Mouse (Mus musculus): ENCODE measurements around the gene Hsdl1. TPM values are rescaled to one million over a fixed set of nuclear protein-coding genes. Genes with fewer than 3 reads are reported as not detected.

The Hsdl1 gene
- polyA plus RNA-seq, 2 experiments: 6.9 to 17.0 TPM

DNA sequence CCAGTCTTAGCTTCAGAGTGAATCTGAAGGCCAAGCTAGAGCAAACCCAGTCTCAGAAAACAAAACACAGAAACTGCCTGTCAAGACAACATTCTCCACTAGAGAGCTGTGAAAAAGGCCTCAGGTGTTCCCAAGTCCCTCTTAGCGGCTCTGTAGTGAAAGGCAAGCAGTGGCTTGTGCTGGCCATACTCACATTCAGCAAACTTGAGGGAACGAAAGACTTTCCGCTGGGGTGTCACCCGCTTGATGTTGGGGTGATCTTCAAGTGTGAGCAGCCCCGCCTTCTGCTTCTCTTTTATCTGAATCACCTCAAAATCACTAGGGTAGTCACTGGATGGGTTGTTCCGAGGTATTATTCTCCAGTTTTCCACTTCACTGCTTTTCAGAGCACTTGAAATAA lies 29.2 kb downstream of the Hsdl1 start:
- no peak overlapping the region for H3K27ac ChIP-seq
- H3K4me2 ChIP-seq (ENCODE audit: low read depth): no peak overlapping the region
- H3K27me3 ChIP-seq (ENCODE audit: control insufficient read depth, insufficient read depth, low read length): no peaks in the 10 kb centered on the region
- H3K4me3 ChIP-seq (ENCODE audit: insufficient read depth in 1 of 2, low read depth in 2 of 2, low read length in 2 of 2): no peak overlapping the region
- H3K36me3 ChIP-seq (replicated peaks; ENCODE audit: control insufficient read depth, insufficient read depth, low read depth): peaks cover 41% of the 10 kb centered on the region
- DNase-seq (ENCODE audit: low read depth in 3 of 3, low spot score in 3 of 3) (no peak), ATAC-seq (ENCODE audit: insufficient read depth) (no peak)
- no peaks in the 10 kb centered on the region for H3K9me3 ChIP-seq (ENCODE audit: control insufficient read depth, low read length)
- H3K9ac ChIP-seq (replicated peaks): no peak overlapping the region
- no peaks in the 10 kb centered on the region for H3K4me1 ChIP-seq (replicated peaks; ENCODE audit: control insufficient read depth in 2 of 2, insufficient read depth in 2 of 2, low read length in 1 of 2)
- WGBS (ENCODE audit: insufficient replicate concordance): 90% methylated on average over 6 of the region's 6 CpGs
- TF ChIP-seq CTCF (IDR thresholded peaks at IDR 0.05; ENCODE audit: low read depth) (no peak), EP300 (IDR thresholded peaks at IDR 0.05; ENCODE audit: low read depth) (no peak)

DNA sequence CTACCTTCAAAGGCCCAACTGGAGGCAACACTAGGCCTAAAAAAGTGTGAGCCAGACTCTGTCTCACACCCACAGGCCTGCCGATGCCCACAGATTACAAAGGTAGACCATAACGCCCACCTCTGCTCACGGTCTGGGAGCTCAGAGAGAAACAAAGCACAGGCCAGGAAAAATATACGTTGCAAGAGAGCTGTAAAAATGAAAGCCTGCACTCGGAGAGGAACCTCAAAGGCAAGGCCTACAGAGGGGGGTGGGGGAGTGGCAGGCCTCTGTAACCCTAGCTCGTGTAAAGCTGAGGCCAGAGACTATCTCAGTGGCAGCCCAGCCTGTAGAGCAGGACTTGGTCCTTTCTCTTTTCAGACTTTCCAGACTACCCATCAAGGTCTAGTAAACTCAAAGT lies 29.8 kb downstream of the Hsdl1 start:
- H3K27me3 ChIP-seq (ENCODE audit: control insufficient read depth, insufficient read depth, low read length): no peaks in the 10 kb centered on the region
- DNase-seq (ENCODE audit: low read depth in 3 of 3, low spot score in 3 of 3) (no peak), ATAC-seq (ENCODE audit: insufficient read depth) (no peak)
- no peaks in the 10 kb centered on the region for H3K4me1 ChIP-seq (replicated peaks; ENCODE audit: control insufficient read depth in 2 of 2, insufficient read depth in 2 of 2, low read length in 1 of 2)
- peaks cover 47% of the 10 kb centered on the region for H3K36me3 ChIP-seq (replicated peaks; ENCODE audit: control insufficient read depth, insufficient read depth, low read depth)
- H3K27ac ChIP-seq: no peak overlapping the region
- no peak overlapping the region for H3K4me3 ChIP-seq (ENCODE audit: insufficient read depth in 1 of 2, low read depth in 2 of 2, low read length in 2 of 2)
- no peak for TF ChIP-seq EP300 (IDR thresholded peaks at IDR 0.05; ENCODE audit: low read depth)
- TF ChIP-seq CTCF (IDR thresholded peaks at IDR 0.05; ENCODE audit: low read depth): no peak
- H3K9ac ChIP-seq (replicated peaks): no peak overlapping the region
- no peaks in the 10 kb centered on the region for H3K9me3 ChIP-seq (ENCODE audit: control insufficient read depth, low read length)
- 72% methylated on average over 6 of the region's 6 CpGs for WGBS (ENCODE audit: insufficient replicate concordance)
- no peak overlapping the region for H3K4me2 ChIP-seq (ENCODE audit: low read depth)

DNA sequence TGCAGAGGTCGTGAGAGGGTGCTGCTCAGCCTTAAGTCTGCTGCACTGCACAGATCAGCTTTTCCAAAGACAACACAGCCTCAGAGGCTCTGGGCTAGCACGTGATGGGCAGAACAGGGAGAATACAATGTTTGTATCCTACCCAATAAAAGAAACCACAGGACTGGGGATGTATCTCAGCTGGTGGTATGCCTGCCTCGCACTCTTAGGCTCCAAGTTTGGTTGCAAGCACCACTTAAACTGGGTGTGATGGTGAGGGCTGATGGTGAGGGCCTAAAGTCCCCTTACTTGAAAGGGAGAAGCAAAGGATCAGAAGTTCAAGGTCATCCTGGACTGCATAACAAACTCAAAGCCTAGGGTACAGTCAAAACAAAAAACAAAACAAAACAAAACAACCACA lies 30.4 kb downstream of the Hsdl1 start:
- TF ChIP-seq CTCF (IDR thresholded peaks at IDR 0.05; ENCODE audit: low read depth): no peak
- no peak for TF ChIP-seq EP300 (IDR thresholded peaks at IDR 0.05; ENCODE audit: low read depth)
- no peak for ATAC-seq (ENCODE audit: insufficient read depth)
- Histone ChIP-seq H3K4me1 (replicated peaks; ENCODE audit: control insufficient read depth in 2 of 2, insufficient read depth in 2 of 2, low read length in 1 of 2) (no peaks in the 10 kb centered on the region), H3K27me3 (ENCODE audit: control insufficient read depth, insufficient read depth, low read length) (no peaks in the 10 kb centered on the region), H3K9me3 (ENCODE audit: control insufficient read depth, low read length) (no peaks in the 10 kb centered on the region), H3K9ac (replicated peaks) (no peak overlapping the region), H3K4me3 (ENCODE audit: insufficient read depth in 1 of 2, low read depth in 2 of 2, low read length in 2 of 2) (no peak overlapping the region), H3K27ac (no peak overlapping the region), H3K36me3 (replicated peaks; ENCODE audit: control insufficient read depth, insufficient read depth, low read depth) (peaks cover 50% of the 10 kb centered on the region), H3K4me2 (ENCODE audit: low read depth) (no peak overlapping the region)
- DNase-seq (ENCODE audit: low read depth in 3 of 3, low spot score in 3 of 3): no peak
- 75% methylated on average over 3 of the region's 3 CpGs for WGBS (ENCODE audit: insufficient replicate concordance)

DNA sequence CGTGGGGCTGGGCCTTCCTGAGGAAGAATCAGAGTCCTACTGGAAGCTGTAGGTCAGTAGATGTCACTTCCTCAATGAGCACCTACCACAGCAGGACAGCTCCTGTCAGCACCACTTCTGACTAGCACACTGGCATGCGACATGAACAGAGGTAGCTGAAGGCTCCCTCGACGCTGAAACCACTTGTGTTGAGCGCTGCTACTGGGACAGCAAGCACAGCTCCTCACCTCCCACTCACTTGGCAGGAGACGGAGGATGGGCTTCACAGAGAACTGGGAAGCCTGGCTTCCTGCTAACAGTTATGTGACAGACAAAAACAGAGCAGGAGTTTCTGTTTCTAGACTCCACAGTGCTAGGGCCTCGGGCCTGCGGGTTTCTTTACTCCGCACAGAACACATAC lies 43.0 kb downstream of the Hsdl1 start:
- WGBS (ENCODE audit: insufficient replicate concordance): 80% methylated on average over 9 of the region's 9 CpGs
- Histone ChIP-seq H3K27me3 (ENCODE audit: control insufficient read depth, insufficient read depth, low read length) (no peaks in the 10 kb centered on the region), H3K4me1 (replicated peaks; ENCODE audit: control insufficient read depth in 2 of 2, insufficient read depth in 2 of 2, low read length in 1 of 2) (no peaks in the 10 kb centered on the region), H3K36me3 (replicated peaks; ENCODE audit: control insufficient read depth, insufficient read depth, low read depth) (peaks cover 40% of the 10 kb centered on the region), H3K4me2 (ENCODE audit: low read depth) (no peak overlapping the region), H3K9ac (replicated peaks) (no peak overlapping the region), H3K9me3 (ENCODE audit: control insufficient read depth, low read length) (no peaks in the 10 kb centered on the region), H3K27ac (no peak overlapping the region), H3K4me3 (ENCODE audit: insufficient read depth in 1 of 2, low read depth in 2 of 2, low read length in 2 of 2) (no peak overlapping the region)
- ATAC-seq (ENCODE audit: insufficient read depth) (no peak), DNase-seq (ENCODE audit: low read depth in 3 of 3, low spot score in 3 of 3) (no peak)
- no peak for TF ChIP-seq CTCF (IDR thresholded peaks at IDR 0.05; ENCODE audit: low read depth)
- no peak for TF ChIP-seq EP300 (IDR thresholded peaks at IDR 0.05; ENCODE audit: low read depth)

DNA sequence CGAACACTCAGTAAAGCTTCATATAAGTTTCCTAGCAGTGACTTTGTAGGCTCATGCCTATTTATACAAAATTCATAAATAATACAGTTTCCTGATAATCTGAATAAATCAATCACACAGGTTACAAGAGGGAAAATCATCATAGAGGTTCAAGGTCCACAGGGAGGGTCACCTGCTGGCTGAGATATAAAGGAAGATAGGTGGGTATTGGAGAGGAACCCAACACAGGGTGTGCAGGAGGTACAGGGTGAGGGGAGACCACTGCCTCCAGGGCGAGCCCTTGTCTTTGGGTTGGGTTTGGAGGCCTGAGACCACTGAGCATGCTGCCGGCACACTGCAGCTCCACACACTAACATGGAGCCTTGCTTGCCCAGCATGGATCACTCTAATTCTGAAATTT lies 43.6 kb downstream of the Hsdl1 start:
- H3K9ac ChIP-seq (replicated peaks): no peak overlapping the region
- no peaks in the 10 kb centered on the region for H3K9me3 ChIP-seq (ENCODE audit: control insufficient read depth, low read length)
- DNase-seq (ENCODE audit: low read depth in 3 of 3, low spot score in 3 of 3): no peak
- H3K27me3 ChIP-seq (ENCODE audit: control insufficient read depth, insufficient read depth, low read length): no peaks in the 10 kb centered on the region
- WGBS (ENCODE audit: insufficient replicate concordance): 82% methylated on average over 3 of the region's 3 CpGs
- H3K27ac ChIP-seq: no peak overlapping the region
- H3K4me2 ChIP-seq (ENCODE audit: low read depth): no peak overlapping the region
- H3K4me1 ChIP-seq (replicated peaks; ENCODE audit: control insufficient read depth in 2 of 2, insufficient read depth in 2 of 2, low read length in 1 of 2): no peaks in the 10 kb centered on the region
- ATAC-seq (ENCODE audit: insufficient read depth): no peak
- TF ChIP-seq EP300 (IDR thresholded peaks at IDR 0.05; ENCODE audit: low read depth): no peak
- no peak for TF ChIP-seq CTCF (IDR thresholded peaks at IDR 0.05; ENCODE audit: low read depth)
- peaks cover 39% of the 10 kb centered on the region for H3K36me3 ChIP-seq (replicated peaks; ENCODE audit: control insufficient read depth, insufficient read depth, low read depth)
- H3K4me3 ChIP-seq (ENCODE audit: insufficient read depth in 1 of 2, low read depth in 2 of 2, low read length in 2 of 2): no peak overlapping the region

All from liver, embryonic 14.5 days (tissue).